Mouse (Mus musculus) B cell, adult 62 days (primary cell): ENCODE results near the gene Gm44790. TPM values are rescaled to one million over a fixed set of nuclear protein-coding genes. Genes with fewer than 3 reads are reported as not detected.

Experiments
- total RNA-seq: library from RNA; stranded (reverse); gene quantifications from 4 replicates; pipeline ENCODE4 v1.2.4, GENCODE M21; 2023

The Gm44790 gene
- 1.3 to 3.8 TPM in 2 of 4 replicates, not detected in the others for total RNA-seq

DNA sequence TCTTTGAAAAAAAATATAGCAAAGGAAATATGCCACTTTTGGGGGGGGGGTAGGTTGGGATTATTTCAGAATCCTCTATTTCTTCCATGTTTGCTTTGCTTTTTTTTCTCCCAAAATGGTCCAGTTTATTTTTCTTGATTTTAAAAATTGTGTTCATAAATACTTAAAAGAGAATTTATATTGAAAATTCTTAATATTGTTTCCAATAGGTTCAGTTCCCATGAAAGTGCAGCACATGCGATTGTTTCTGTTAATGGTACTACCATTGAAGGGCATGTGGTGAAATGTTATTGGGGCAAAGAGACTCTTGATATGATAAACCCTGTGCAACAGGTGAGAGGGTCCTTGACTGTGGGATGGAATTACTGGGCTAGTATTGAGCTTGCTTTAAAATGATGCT, at the start of gene Gm44790:
Gene Gm44790, plus strand, starts transcription at position 301 of the 400 bp plus-strand sequence.

DNA sequence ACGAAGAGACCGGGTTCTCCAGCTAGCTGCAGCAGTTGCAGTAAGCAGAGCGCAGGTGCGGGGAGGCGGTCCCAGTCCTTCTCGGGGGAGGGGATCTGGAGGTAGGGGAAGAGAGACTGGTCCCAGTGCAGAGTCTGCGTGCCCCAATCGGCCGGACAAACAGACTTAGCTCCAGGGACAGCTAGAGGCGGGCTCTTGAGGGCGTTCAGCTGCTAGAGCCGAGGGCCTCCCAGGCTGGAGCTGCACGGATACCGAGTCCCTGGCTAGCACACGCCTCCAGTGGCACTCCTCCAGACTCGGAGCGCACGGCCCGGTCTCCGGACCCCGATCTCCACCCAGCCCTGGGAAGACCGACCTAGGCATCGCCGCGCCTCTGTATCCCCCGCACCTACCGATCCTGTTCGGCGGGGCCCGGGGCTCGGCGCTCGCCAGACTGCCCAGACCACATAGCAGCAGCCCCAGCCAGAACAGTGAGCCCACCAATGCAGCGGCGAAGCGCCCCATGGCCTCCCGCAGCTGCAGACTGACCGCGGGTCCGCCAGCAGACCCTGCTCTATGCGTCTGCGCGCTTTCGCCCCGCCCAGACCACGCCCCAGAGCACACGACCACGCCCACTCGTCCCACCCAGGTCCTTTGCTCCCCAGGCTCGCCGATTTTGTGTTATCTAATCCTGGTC, 29.7 kb upstream of the Gm44790 start, which contains the start of gene Pcyox1:
Gene Pcyox1, minus strand, starts transcription at position 574 of the 676 bp plus-strand sequence.

DNA sequence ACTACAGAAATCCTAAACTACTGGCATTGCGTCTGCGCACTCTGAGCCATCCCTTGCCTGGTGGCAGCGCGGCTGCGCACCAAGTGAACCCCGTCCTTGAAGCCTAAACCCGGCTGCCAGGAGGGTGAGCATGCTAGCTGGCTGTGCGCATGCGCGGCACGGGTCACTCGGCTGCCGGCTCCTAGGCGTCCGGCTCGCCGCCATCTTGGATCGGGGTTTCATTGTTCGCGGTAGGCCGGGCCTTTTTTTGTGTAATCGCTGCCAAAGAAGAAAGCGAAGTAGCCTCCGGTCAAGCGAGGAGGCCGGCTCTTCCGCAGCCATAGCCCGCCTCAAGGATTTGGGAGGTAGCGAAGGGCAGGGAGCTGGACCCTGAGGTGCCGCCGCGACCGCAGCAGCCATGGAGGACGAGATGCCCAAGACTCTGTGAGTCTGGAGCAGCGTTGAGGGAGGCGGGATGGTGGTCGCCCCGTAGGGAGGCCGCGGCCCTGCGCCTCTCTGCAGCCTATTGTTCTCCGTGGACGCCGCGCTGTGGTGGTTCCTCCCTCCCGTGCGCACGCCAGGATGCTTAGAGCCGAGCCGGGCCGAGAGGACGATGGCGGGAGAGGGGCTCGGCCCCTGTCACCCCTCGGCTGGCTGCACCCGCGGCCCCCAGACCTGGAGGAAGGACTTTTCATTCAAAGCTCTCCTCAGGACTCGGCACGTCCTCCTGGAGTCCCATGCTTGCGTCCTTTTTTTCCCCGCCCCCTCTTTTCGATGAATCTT, 22.2 kb upstream of the Gm44790 start, which contains the start of gene Tia1:
Gene Tia1, plus strand, starts transcription at position 120 of the 762 bp plus-strand sequence.

DNA sequence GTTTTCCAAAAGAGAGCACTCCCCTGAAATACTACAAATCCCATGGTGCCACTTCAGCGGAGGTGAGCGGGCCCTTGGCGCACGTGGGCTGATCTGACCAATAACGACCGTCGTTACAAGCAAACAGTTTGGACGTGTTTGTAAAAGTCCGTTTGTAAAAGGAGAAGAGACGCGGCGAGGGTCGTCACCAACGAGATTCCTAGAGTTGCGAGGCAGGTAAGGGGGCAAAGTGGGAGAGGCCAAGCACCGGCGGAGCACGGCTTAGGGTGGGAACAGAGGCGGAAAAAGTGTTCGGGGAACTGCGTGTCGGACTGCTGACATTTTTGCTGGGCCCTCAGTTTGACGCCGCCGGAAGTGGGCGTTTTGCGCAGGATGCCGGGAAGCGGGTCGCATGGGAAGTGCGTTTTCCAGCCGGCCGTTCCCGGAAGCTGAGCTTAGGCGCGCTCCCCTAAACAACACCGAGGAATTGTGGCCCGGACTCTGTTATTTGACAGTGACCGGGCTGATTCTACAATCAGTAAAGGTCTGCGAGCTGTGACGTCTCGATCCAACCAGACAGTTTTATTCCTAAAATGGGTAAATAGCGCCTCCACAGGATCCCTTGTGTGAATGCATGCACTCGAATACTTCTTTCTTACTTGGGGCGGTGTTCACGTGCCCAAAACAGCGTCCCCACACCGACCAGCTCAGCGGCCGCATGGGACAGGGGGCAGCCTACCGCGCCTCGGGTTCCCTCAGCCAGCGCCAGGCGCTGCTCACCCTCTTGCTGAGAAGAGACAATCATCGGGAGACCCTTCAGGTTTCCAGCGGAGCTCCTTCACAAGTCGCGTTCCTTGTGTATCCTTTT, 12.0 kb downstream of the Gm44790 start, which contains the start of gene C87436:
Gene C87436, plus strand, starts transcription at position 103 of the 847 bp plus-strand sequence.

Other genes starting within 250 kb of the Gm44790 start
- gene Tgfa, start 231.4 kb upstream of the Gm44790 start, total RNA-seq: 1.4 to 2.6 TPM (median 2.3 TPM) in 4 replicates
- 18.8 to 21.8 TPM (median 20.8 TPM) in 4 replicates for gene Fam136a, start 61.0 kb upstream of the Gm44790 start, total RNA-seq
- 196 to 230 TPM (median 218 TPM) in 4 replicates for gene Snrpg, start 55.4 kb upstream of the Gm44790 start, total RNA-seq
- 10.1 to 19.0 TPM (median 11.2 TPM) in 4 replicates for gene Pcyox1, start 29.5 kb upstream of the Gm44790 start, total RNA-seq
- 105 to 118 TPM (median 115 TPM) in 4 replicates for gene Tia1, start 22.4 kb upstream of the Gm44790 start, total RNA-seq
- gene C87436, start 11.7 kb downstream of the Gm44790 start, total RNA-seq: 50.1 to 61.7 TPM (median 57.0 TPM) in 4 replicates
- gene Pcbp1, start 99.7 kb downstream of the Gm44790 start, total RNA-seq: 197 to 202 TPM (median 201 TPM) in 4 replicates
- gene Asprv1, start 201.5 kb downstream of the Gm44790 start, total RNA-seq: not detected in 4 replicates
- gene Mxd1, start 242.5 kb downstream of the Gm44790 start, total RNA-seq: 18.2 to 26.1 TPM (median 21.1 TPM) in 4 replicates